Mouse (Mus musculus) left cerebral cortex, adult 8-10 months (tissue): ENCODE measurements around the gene Prr22. TPM values are rescaled to one million over a fixed set of nuclear protein-coding genes. Genes with fewer than 3 reads are reported as not detected.

Source experiments
- DNase-seq, 2 experiments: peaks; one replicate each; pipeline ENCODE4 v3.0.0; 2022; ENCODE audit warnings: low spot score in 2 of 2
- total RNA-seq, 4 experiments: library from RNA; stranded (reverse); gene quantifications; 2 replicates each; pipeline ENCODE4 v1.2.4; 2022

Prr22 gene
- total RNA-seq, 4 experiments from 2014 or later, result 0.78 to 1.2 (median 0.99) TPM

DNA sequence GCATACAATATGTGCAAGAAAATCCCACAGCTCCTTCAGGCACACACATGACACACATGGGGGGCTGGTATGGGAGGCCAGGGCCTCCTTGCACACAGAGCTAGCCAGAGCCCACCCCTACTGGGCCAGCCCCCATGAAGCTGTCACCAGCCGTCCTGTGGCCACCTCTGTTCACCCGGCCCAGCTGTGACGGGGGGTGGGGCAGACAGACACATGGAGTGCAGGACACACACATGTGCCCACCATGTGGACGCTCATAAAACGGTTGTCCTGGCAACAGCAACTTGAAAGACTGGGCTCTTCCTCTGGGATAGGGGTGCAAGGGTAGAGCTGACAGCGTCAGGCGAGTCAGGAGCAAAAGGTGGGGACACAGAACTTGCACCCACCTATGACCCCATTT is 10.8 kb upstream of the Prr22 start:
- no peak for DNase-seq

DNA sequence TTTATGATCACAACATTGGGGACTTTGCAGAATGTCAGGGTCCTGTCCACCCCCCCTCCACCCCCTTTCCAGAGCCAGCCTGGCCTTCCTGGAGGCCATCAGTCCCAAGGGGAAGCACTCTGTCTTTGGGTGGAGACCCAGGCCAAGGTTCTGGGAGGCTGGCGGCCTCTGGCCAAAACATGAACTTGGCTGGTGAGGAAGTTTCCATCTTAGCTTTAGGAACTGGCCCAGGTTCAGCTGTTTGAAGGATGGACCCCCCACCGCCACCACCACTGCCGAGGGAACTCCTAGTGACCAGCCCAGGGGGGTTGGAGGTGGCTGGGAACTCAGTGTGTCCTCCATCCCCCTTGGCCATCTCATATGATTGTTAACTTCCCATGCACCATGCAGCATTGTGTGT is 9.0 kb upstream of the Prr22 start:
- DNase-seq, result no peak

DNA sequence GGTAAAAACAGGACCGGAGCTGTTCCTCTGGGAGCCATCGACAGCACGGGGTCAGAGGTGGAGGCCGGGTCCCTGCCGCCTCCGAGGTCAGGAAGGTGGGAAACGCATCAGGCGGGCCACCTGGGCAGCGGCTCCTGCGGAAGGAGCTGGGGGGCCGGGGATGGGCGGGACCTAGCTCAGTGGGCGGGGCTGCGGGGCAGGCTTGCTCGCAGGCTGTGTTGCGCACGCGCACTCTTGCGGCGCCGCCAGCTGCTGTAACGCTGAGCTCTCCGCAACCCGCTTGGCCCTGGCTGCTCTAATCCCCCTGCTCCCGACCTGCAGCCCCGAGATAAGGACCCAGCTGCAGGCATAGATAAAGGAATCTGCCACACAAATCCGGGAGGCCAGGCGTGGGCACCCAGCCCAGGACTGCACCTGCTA is 8.0 kb upstream of the Prr22 start:
- peak; percentile 79 to 82 for DNase-seq

DNA sequence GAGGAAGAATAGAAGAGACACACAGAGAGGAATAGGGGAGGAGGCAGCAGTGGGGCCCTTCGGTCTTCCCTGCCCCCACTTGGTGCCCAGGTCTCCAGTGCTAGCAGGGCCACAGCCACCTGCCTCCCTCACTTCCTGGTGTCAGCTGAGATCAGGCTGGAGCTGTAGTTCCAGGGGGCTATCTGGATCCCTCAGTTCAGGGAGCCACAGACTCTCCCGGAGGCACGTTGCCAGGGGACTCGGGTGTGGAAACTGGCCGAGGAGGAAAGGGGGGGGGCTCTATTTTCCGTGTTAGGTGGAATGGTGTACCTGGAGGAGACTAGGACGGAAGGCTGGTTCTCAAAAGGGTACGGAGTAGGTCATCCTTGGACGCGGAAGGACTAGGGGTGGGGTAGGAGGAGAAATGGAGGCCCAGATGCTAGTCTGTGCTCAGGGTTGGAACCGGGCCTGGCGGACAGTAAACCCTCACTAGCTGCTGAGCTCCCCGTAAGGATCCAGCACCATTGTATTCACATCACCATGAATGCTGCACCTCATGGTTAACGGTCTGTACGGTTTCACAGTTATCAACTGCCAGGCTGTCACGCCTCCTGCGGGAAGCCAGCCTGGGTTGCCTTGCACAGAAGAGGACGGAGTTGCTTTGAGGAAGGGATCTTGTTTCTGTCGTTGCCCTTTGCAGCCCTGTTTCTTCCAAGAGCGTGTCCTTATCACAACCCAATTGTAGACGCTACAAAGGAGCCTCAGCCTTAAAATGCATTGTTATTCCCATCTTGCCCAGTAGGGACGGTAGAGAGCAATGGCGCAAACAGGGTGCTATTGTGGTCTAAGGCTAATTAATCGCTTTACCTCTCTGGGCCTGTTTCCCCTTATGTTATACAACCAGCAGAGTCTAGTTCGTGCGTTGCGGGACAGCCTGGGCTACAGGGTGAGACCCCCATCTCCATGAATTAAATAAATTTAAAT is 7.0 kb upstream of the Prr22 start:
- DNase-seq, result peak; percentile 46 to 49

DNA sequence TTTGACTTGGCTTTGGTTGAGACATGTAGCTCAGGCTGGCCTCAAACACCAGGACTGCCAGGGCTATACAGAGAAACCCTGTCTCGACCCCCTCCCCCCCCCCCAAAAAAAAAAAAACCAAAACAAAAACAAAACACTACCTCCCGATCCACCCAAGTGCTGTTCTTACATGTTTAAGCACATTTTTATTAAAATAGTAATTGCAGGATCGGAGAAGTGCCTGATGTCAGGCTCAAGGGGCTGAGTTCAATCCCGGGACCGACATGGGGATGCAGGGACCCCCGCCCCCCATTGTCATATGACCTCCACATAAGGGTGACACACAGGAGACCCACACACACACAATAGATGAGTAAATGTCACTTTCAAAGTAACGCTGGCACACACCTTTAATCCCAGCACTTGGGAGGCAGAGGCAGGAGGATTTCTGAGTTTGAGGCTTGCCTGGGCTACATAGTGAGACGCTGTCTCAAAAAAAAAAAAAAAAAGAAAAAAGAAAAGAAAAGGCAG is 6.3 kb upstream of the Prr22 start:
- DNase-seq, result no peak

DNA sequence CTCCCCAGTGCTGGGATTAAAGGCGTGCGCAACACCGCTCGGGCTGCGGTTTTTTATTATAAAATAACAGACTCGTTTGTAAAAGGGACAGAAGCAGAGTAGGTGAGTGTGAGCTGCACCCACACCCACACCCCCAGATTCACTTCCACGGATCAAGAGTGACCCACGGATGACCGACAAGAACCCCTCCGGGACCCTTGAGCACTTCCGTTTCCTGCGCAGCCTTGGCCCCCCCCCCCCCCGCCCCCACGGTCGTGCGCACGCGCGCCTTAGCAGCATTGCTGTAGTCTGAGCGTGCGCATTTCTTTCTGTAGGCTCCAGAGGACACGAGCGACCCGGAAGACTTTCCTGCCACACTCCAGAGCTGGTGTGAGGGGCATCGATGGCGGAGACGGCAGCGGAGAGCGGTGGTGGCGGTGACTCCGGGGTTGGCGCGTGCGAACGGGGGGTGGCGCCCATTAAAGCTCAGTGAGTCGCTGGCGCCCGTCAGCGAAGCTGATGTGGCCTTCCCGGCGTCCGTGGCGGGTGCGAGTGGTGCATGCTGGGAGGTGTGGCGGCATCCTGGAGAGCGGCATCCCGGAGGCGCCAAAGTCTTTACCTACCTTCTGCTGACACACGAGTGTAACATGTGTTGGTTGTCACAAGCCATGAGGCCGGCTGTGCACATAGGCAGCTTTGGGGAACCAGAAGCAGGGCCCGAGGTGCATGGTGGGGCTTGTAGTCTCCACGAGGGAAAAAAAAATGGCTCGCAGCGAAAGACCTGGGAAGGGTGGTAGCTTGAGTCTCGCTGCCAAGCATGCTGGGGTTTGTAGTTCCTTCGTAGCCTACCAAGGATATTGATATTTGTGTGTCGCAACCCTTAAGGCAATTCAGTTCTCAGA is 5.3 kb upstream of the Prr22 start, which contains the start of gene Dus3l:
Gene Dus3l (plus strand): TSS at position 284 of the 881 bp plus-strand sequence.
- DNase-seq, result peak; percentile 90 to 92

DNA sequence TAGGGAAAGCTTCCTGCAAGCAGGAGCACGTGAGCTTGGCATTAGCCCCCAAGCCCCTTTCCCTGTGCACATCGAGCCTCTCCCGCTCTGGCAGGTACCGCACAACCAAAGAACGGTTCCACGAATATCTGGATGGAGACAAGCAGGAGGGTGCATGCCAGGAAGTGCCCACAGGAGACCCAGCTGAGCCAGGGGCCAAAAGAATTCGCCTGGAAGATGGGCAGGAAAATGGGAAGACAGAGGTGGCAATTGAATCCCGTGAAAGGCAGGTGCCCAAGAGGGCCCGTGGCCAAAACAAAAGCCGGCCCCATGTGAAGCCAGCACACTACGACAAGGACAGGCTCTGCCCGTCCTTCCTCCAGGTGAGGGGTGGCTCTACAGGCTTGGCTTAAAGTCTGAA is 4.6 kb upstream of the Prr22 start:
- peak in 1 of 2 experiments; percentile 60 for DNase-seq

DNA sequence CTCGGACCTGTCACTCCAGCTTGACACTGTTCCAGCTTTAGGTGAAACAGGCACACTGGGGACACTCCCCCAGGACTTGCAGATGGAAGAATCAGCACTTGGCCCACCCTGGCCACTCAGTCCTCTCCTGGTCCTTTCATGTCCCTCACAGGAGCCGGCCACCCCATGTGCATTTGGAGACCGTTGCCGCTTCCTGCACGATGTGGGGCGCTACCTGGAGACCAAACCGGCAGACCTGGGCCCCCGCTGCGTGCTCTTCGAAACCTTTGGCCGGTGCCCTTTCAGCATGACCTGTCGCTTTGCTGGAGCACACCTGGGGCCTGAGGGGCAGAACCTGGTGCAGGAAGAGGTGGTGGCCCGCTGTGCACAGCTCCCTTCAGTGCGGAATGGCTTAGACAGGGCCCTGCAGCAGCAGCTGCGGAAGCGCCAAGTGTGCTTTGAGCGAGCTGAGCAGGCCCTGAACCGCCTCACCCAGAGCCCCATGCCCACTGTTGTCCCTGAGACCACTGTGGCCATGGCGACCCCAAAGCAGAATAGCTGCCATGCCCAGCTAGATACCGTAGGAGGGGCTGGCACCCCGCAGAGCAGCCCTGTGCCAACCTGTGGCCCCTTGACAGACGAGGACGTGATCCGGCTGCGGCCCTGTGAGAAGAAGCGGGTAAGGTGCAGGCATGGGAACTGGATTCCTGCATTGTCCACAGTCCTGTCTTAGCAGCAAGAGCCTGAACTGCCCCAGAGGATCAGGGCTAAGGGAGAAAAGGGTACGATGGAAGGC is 3.2 kb upstream of the Prr22 start:
- DNase-seq, result peak in 1 of 2 experiments; percentile 30

DNA sequence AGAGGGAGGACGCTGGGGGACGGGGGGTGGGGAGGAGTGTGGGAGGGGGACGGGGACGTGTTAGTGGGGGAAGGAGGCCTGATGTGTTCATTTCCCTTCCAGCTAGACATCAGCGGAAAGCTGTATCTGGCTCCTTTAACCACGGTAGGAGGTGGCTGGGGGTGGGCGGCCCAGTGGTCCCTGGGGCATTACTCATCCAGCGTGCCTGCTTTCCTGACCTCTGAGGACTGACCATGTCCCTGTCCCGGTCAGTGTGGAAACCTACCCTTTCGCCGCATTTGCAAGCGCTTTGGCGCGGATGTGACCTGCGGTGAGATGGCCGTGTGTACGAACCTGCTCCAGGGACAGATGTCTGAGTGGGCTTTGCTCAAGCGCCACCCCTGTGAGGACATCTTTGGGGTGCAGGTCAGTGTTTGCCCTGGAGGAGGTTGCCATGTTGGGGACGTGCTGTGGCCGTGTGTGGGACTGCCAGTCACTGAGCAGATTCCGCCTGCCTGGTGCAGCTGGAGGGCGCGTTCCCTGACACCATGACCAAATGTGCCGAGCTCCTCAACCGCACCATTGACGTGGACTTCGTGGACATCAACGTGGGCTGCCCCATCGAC is 2.4 kb upstream of the Prr22 start:
- DNase-seq, result no peak

DNA sequence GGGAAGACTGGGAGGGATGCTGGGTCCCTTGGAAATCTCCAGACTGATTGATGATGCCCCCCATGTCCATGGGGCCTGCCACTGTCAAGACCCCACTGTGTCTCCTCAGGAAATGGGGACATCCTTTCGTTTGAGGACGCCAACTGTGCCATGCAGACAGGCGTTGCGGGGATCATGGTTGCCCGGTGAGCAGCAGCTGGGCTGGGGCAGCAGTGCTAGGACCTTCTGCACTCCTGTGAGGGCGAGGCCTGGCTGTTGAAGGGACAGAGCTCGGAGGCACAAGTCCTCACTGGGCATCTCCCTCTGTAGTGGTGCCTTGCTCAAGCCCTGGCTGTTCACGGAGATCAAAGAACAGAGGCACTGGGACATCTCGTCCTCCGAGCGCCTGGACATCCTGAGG is 1.1 kb upstream of the Prr22 start:
- no peak for DNase-seq

DNA sequence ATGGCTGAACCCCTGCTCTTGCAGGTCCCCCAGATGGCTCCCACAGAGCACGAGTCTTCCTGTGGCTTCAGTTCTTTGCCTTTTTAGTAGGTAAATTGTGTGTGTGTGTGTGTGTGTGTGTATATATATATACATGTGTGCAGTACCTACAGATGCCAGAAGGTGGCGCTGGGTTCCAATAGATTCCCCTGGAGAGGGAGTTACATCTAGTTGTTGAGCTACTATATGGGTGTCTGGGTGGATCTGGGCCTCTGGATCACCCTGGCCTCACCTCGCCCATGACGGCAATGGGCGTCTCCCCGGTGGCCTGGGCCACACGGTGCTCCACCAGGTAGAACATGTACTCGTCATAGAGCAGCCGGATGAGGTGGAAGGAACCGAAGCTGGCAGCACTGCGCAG is 7.5 kb downstream of the Prr22 start:
- no peak for DNase-seq

DNA sequence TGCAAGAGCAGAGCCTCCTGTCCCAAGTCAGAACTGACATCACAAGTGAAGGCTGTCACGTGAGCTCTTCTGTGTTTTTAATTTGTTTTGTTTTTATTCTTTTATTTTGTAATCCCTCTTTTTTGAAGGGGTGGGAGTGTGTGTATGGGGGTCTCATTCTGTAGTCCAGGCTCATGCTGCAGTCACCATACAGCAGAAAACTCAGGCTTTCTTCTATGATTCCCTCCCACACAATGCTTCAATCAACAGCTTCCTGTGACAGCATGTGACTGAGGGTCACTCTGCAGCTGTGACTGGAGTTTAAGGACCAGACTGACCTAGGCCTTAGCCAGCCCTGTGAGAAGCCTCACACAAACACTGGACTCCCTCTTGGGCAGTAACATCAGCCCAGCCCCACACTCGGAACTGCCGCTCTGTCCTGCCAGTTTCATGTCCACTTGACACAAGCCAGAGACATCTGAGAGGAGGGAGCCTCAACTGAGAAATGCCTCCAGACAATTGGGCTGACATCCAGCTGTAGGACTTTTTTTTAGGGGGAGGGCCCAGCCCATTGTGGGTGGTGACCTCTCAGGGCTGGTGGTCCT is 8.8 kb downstream of the Prr22 start:
- DNase-seq, result no peak

DNA sequence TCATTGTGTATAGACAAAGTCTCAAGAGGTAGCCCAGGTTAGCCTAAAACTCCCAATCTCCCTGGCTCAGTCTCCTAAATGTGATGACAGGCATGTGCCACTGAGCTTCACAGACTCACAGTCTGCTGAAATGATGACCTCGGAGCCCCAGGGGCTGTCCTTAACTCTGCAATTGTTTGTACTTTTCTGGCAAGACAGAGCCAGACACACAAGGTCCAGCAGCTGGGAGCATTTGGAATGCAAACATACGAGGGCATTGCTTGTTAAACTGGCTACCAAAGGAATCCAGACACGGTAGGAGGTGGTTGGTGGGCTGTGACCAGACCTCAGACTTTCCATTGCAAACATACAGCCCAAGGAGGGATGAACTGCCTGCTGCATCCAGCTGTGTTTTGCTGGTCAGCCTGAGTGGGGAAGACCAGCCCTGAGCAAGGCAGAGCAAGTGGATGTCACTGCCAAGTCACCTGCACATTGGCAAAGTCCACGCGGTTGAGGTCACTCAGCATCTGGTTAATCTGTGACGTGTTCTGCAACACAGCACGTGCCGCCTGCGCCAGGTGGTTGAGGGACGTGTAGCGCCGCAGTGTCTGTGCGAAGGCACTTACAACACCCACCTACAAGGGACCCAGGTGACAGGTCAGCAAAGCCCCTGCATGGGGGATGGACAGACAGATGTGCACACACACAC is 10.4 kb downstream of the Prr22 start:
- DNase-seq, result no peak

DNA sequence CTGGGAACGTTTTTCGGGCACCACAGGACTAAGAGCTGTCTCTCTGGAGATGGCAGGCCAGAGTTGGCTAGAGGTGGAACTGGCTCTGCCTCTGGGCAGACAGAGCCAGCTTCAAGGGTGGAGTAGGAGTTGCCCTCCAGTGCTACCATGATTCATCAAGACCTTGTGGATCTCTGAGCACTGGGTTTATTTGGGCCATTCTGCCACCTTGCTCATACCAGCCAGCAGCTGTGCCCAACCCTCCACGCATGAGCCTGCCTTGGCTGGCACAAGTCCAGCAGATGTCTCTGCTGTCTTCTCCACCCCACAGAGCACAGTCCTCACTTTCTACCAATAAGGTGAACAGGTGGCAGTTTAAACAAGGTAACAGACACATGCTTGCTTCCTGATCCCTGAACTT is 18.8 kb downstream of the Prr22 start:
- DNase-seq, result no peak

DNA sequence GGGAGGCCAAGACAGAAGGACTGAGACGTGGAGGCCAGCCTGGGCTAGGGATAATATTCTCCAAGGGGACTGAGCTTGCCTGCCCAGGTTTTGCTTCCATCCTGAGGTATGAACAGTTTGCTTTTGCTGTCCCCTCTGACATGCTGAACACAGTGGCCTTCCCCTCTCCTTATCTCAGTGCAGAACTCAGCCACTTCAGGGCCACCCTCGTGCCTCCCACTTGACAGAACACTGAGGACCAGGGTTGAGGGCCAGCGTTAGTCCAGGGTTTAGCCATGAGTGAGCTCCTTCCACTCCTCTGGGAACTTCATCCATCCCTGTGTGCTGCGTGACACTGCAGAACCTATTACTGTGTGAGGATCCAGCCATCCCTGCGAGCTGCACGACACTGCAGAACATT is 19.2 kb downstream of the Prr22 start:
- DNase-seq, result no peak

DNA sequence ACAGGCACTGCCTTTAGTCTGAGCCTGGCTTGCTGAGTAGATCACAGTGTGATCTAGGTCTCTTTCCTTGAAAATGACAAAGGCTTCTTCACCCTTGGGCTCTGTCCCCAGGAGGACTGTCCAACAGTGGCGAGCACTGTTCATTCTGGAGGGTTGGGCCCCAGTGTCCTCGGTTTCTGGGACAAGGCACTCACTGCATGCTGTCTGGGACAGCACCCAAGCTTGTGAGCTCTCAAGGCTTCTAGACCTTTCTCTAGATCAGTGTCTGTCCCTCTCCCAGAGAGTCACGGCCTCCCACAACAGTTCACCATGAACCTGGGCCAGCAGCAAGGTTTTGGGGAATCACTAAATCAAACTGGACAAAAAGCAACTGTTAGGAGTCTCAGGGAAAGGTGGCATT is 22.5 kb downstream of the Prr22 start:
- DNase-seq, result no peak

DNA sequence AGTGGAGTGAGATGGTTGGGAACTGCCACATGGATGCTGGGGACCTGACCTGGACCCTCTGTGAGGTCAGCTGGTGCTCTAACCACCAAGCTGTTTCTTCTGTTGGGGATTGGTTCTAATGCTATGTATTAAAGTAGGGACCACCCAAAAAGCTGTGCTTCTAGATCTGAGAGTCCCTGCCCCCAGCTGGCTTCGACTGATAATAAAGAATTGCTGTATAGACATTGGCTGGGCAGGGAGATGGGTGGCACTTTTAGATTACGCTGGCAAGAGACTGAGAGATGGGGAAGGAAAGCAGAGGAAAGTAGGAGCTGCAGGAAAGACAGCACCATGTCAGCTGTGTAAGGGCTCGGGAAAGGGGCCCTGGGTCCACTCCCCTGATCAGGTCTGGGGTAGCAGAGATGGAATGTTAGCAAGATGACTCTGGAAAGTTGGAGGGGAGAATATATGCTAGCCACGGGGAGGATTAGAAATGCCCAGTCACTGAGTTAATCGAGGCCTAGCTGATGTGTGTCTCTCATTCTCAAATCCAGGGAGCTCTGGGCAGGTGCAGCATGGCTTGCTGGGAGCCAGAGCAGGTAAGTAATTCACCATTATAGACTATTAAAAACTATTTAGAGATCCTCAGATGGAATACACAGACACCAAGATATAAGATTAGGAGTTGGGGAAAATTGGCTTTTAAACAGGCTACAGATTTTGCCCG is 23.7 kb downstream of the Prr22 start:
- DNase-seq, result no peak

DNA sequence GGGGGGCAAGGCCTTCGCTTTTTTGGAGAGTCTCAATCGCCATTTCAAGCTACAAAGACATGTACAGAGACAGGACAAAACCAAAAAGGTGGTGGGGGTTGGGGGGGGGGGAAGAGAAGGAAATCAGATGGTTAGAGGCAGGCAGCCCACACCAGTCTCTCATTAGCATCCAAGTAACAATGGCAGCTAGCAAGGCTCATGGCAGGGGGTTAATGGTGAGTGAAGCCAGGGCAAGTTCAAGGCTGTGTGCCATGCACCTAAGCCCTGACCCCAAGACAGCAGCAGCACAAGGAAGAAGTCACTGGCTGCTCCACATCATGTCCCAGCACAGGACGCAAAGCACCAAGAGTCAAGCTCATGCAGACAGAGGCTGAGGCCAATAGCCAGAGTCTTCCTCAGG is 29.2 kb downstream of the Prr22 start:
- DNase-seq, result no peak

DNA sequence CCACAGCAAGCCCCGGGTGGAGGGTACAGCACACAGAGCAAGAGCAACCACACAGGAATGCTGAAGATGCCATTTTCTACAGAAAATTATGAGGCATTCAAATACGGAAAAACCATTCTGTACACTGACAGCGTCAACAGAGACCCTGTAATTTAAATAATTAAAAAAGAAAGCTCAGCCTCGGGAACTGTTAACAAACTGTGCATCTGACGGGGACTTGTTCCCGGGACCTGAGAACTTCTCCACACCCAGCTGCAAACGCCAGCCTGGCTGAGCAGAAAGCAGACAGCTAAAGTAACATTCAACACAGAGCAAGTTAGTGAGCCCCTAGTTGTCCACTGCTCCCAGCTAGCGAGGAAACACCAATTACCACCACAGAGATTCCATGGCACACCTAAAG is 32.0 kb downstream of the Prr22 start:
- DNase-seq, result no peak
